Mouse (Mus musculus): ENCODE data around the gene Ift52.

Gene Ift52

DNA sequence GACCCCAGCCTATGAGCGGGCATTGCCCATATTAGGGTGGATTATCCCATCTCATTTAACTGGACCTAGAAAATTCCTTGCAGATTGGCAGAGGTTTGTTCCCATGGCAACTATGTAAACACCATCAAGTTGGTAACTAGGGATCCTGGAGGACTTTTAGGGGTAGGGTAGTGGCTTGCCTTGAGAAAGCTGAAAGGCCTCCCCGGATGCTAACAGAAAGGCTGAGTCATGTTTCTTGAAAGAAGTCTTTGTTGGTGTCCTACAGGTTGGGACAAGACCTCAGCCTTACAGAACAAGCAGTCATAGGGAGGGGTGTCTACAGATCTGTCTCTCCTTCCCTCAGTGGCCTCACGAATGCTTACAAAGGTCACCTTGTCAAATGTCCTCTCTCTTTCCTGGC is 58.1 kb downstream of the Ift52 start:
- DNase-seq (ENCODE audit: low spot score): no peak

DNA sequence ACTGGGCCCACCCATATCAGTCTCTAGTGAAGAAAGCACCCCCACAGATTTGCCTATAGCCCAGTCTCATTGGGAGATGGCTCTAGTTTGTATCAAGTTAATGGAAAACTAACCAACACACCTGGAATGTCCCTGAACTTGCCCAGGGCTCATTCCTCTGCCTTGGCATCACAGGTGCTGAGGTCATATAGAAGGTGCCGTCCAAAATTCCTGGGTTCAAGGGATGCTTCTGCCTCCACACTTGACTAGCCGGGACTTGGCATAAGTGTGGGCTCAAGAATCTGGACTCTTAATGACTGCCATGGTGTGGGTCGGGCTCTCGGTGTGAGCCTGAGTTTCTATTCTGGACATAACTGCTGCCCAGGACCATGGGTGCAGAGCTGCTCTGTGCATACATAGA is 61.9 kb downstream of the Ift52 start:
- no peak for DNase-seq (ENCODE audit: low spot score)

DNA sequence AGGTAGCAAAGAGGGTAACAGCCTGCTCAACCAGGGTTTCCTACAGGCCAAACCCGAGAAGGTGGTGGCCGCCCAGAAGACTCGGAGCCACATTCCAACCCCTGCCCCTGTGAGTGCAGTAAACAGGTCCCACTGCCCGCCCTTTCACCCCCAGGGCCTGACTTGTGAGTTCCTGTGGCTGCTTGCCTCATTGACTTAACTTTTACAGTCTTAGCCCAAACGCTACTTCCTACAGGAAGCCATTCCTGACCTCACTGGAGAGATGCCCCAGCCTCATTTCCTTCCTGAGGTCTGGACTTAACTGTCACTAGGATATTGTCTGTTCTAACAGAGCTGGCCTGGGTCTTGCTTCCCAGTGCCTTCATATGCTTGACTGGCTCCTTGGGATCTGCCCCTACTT is 65.4 kb downstream of the Ift52 start:
- DNase-seq (ENCODE audit: low spot score): no peak

DNA sequence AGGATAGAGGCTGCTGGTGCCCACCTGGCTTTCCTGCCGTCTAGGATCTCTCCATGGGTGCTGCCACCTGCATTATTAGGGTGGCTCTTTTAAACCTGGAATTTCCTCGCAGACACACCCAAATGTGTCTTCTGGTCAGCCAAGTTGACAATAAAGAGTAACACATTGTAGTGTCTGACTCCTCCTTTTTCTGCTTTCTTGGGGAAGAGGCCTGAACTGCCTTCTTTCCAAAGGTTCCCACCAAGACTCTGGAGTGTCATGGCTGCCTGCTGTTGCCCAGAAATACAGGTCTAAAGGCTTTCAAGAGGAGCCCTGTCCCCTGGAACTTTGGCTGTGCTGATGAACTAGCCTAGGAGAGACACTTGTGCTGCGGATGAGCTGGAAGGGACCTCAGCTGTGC is 67.4 kb downstream of the Ift52 start:
- no peak for DNase-seq (ENCODE audit: low spot score)

DNA sequence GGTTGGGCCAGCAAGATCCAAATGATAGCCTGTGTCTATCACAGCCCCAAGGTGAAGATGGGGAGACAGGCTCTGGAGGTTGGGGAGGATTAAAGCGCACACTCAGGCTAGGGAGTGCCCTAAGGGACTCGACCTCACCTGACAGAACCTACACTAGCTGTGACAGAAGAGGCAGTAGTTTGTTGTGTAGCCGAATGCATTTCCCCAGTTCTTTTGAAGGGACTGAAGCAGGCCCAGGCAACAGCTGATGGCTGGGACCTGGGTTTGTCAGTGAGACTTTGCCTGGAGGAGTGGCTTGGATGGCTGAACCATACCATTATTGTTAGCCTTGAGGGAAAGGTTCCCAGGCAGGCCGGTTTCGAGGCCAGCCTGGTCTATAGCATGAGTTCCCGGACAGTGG is 67.9 kb downstream of the Ift52 start:
- no peak for DNase-seq (ENCODE audit: low spot score)

DNA sequence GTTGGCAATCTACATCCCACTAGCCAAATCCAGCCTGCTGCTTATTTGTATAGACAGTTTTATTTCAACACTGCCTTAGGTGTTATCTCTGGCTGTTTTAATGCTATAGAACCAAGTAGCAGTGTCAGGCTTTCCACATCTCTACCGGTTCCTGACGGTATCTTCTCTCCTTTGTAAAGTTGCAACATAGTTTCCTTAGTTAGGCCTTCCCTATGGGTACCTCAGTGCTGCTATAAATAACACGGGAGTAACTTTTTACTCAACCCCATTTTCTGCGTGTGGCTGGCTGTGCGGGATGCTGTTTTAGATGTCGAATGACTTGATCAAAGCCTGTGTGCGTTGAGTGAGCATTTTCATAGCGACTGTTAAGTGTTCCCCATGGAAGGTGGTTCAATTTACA is 69.4 kb downstream of the Ift52 start:
- DNase-seq (ENCODE audit: low spot score): no peak

DNA sequence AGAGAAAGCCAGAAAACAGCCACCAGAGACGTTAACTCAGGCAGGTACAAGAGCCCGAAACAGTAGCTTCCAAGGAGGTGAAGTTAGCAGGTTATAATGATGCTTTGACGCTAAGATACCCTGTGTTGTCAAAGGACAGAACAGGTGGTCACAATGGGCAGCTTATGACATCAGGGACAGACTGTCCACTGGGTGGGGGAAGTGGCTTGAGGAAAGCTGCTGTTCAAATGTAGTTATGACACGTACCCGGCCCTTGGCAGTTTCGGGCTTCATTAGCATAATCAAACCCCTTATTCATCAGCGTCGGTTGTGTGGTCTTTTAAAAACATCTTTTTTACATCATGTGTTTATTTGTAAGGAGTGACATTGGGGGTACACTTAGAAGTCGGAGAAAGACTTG is 70.6 kb downstream of the Ift52 start, which contains the start of gene Gtsf1l:
Gtsf1l (minus strand) TSS at position 128 of the 400 bp plus-strand sequence.
- DNase-seq (ENCODE audit: low spot score): no peak

DNA sequence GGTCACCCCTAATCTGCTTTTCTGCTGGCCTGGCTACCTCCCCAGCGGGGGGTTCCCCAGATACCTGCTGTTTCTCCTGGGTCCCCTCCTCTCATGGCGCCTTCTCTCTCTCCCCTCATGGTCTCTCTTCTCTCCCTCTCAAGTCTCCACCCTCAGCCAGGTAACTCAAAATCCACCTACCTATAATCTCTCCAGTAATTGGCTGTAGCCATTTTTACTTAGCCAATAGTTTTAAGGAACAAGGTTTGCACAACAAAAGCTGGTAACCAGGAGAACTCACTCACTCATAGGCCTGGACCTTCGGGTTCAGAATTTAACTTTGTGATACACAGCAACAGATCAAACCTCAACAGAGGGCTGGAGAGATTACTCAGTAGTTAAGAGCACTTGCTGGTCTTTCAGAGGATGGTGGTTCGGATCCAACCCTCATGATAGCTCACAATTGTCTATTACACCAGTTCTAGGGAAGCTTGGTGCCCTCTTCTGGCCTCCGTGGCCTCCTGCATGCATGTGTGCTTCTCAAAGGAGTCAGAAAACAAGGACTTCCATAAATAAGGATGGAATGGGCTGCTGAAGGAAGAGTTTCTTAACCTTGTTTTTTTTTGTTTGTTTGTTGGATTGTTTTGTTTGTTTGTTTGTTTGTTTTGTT is 72.4 kb downstream of the Ift52 start:
- DNase-seq (ENCODE audit: low spot score): peak; percentile 59

DNA sequence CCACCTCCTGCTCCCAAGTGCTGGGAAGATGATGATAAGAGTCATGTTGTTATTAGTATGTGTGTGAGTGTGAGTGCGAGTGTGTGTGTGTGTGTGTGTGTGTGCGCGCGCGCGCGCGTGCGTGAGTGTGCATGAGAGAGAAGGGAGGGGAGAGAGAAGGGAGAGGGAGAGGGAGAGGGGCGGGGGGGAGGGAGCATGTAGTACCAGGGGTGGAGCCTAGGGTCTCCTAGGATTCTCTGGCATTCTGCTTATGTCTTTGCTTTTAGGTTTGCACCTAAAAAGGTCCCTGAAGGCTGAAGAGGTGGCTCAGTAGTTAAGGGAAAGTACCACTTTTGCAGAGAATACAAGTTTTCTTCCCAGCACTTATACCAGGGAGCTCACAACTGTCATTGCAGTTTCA is 77.8 kb downstream of the Ift52 start:
- DNase-seq (ENCODE audit: low spot score): no peak

Measured in embryo, embryonic 10 days (tissue).